Mouse (Mus musculus) intestine, embryonic 15.5 days (tissue): ENCODE results near the gene Alms1. TPM values are rescaled to one million over a fixed set of nuclear protein-coding genes. Genes with fewer than 3 reads are reported as not detected.
"Not testable (repeated sequence)": the region's sequence is repeated elsewhere in the genome, so short reads cannot be mapped to it uniquely, and the experiment has no call there.

Experiments
- ATAC-seq: fragments of 200-750 bp; cut with Nextera tagmentation; 2 replicates; pipeline ENCODE4 v1.8.0; 2017; ENCODE audit warnings: moderate TSS enrichment, moderate library complexity
- H3K27ac ChIP-seq: fragments of 300-500 bp; sonication (generic); 2 replicates; pipeline ENCODE4 v1.5.1; 2015; ENCODE audit warnings: mild to moderate bottlenecking, inconsistent platforms
- H3K27me3 ChIP-seq: fragments of 300-500 bp; sonication (generic); replicated peaks from 2 replicates; pipeline ENCODE4 v1.6.1; 2015; ENCODE audit warnings: inconsistent platforms
- H3K36me3 ChIP-seq: fragments of 300-500 bp; sonication (generic); 2 replicates; pipeline ENCODE4 v1.6.1; 2015; ENCODE audit warnings: inconsistent platforms
- H3K4me1 ChIP-seq: fragments of 300-500 bp; sonication (generic); replicated peaks from 2 replicates; pipeline ENCODE4 v1.6.1; 2015; ENCODE audit warnings: inconsistent platforms
- H3K4me2 ChIP-seq: fragments of 300-500 bp; sonication (generic); replicated peaks from 2 replicates; pipeline ENCODE4 v1.6.1; 2015; ENCODE audit warnings: mild to moderate bottlenecking, inconsistent platforms
- H3K4me3 ChIP-seq: fragments of 300-500 bp; sonication (generic); replicated peaks from 2 replicates; pipeline ENCODE4 v1.5.1; 2015; ENCODE audit warnings: inconsistent platforms
- H3K9ac ChIP-seq: fragments of 300-500 bp; sonication (generic); 2 replicates; pipeline ENCODE4 v1.6.1; 2015; ENCODE audit warnings: inconsistent platforms
- H3K9me3 ChIP-seq: fragments of 300-500 bp; sonication (generic); 2 replicates; pipeline ENCODE4 v1.6.1; 2016; ENCODE audit warnings: inconsistent platforms
- WGBS: fragments of 180-500 bp; shearing (Covaris S2); methylation state at CpG from one replicate; pipeline ENCODE4 v1.1.7; 2015; 5-methylcytosine and 5-hydroxymethylcytosine counted together
- polyA plus RNA-seq: library from polyadenylated mRNA; unstranded; fragments of >200 nt; fragmentation: Nextera tagmentation; extraction: Ambion mirVana; gene quantifications from 2 replicates; pipeline ENCODE4 v1.2.1, GENCODE M21; 2015

The Alms1 gene
- polyA plus RNA-seq, 1 experiment from 2014 or later: 3.1 TPM

DNA sequence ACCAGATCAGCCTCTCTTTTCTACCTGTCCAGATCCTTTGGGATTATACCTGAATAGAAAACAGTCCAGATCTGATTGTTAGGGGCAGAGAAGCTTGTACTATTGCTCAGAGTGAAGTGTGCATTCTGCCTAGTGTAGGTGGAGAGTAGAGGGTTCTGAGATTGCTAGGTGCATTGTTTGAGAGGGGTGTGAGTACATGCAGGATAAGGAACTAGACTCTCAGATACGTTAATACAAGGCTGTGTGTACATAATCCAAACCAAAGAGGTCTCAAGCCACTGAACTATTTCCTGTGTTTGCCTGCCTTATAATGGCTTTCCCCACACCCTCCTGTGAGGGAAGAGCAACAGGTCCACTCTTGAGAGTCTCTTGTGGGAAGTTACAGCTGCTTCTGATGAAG lies 12.0 kb downstream of the Alms1 start:
- ATAC-seq: no peak
- no peaks in the 10 kb centered on the region for H3K27me3 ChIP-seq
- no peak overlapping the region for H3K4me2 ChIP-seq
- H3K9me3 ChIP-seq: no peaks in the 10 kb centered on the region
- no peak overlapping the region for H3K4me3 ChIP-seq
- no peaks in the 10 kb centered on the region for H3K36me3 ChIP-seq
- H3K27ac ChIP-seq: no peak overlapping the region
- H3K9ac ChIP-seq: no peak overlapping the region
- 0 out of 2 replicates have a peak, but pooled peaks cover 2% of the 10 kb centered on the region for H3K4me1 ChIP-seq
- WGBS: 18% methylated on average over 1 of the region's 1 CpGs

DNA sequence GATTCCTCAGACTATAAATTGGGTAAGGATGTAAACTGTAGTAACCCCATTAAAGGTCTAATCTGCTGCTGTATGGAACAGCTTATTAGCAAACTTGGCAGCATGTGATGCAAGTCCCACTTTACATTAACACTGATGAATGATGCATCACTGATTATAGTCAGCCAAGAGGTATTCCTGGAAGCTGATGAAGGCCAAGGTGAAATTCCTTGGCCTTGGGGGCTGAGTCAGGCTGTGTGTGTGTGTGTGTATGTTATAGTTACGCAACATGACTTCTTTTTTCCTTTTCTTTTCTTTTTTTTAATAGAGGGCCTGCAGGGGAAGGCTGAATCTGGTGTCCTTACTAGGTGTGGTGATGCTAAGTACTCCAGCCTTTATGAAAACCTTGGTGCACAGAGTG lies 23.2 kb downstream of the Alms1 start:
- Histone ChIP-seq H3K4me1 (no peaks in the 10 kb centered on the region), H3K4me3 (no peak overlapping the region), H3K27ac (no peak overlapping the region), H3K9me3 (no peaks in the 10 kb centered on the region), H3K4me2 (no peak overlapping the region), H3K27me3 (no peaks in the 10 kb centered on the region), H3K9ac (no peak overlapping the region), H3K36me3 (peaks cover 3% of the 10 kb centered on the region; the same call in 1 of the 2 replicates)
- WGBS: 95% methylated on average over 1 of the region's 1 CpGs
- ATAC-seq: no peak

DNA sequence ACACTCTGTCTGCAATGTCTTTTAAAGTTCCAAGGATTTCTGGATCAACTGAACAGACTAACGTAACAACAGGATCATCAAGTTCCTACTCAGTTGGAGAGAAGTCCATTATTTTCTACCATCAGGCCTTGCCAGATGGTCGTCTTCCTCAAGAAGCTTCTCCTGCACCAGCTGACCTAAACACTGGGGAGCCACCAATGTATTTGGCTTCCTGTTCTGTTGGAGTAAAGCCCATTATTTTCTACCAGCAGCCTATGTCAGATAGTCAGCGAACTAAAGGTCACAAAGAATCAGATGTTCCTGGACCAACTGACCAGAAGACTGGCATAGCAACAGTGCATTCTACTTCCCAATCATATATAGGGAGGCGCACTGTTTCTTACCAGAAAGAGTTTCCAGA lies 33.5 kb downstream of the Alms1 start:
- Histone ChIP-seq H3K9me3 (no peaks in the 10 kb centered on the region), H3K36me3 (peaks cover 15% of the 10 kb centered on the region), H3K4me3 (no peak overlapping the region), H3K27ac (no peak overlapping the region), H3K4me1 (no peaks in the 10 kb centered on the region), H3K9ac (no peak overlapping the region), H3K4me2 (no peak overlapping the region), H3K27me3 (no peaks in the 10 kb centered on the region)
- no peak for ATAC-seq
- WGBS: 95% methylated on average over 4 of the region's 4 CpGs

- no peak overlapping the region for H3K4me2 ChIP-seq
- WGBS: 83% methylated on average over 5 of the region's 5 CpGs
- no peaks in the 10 kb centered on the region for H3K4me1 ChIP-seq
- H3K9me3 ChIP-seq: no peaks in the 10 kb centered on the region
- no peak for ATAC-seq
- no peak overlapping the region for H3K27ac ChIP-seq
- no peak overlapping the region for H3K4me3 ChIP-seq
- peaks cover 15% of the 10 kb centered on the region for H3K36me3 ChIP-seq
- no peaks in the 10 kb centered on the region for H3K27me3 ChIP-seq
- no peak overlapping the region for H3K9ac ChIP-seq
Observed at GRCm38 (mm10) chr6:85621600-85621999, 34.3 kb downstream of the Alms1 start.

DNA sequence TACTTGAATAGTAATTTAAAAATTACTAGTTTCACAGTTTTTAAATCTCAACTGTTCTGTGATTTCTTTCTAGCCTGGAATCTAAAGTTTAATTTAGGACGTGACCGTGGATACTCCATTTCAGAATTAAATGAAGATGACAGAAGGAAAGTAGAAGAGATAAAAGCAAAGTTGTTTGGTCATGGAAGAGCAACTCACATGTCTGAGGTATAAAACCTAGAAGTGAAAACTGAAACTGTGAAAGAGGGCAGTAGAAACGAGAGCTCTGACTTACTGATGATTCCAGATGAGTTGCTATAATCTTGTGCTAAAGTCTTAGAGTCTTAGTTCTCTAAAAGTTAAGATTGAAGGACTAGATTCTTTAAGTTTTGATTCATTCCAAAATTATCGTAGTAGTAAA lies 37.2 kb downstream of the Alms1 start:
- H3K27ac ChIP-seq: no peak overlapping the region
- no peak overlapping the region for H3K4me3 ChIP-seq
- H3K4me1 ChIP-seq: no peaks in the 10 kb centered on the region
- H3K9ac ChIP-seq: no peak overlapping the region
- no peaks in the 10 kb centered on the region for H3K9me3 ChIP-seq
- no peak for ATAC-seq
- no peaks in the 10 kb centered on the region for H3K27me3 ChIP-seq
- 94% methylated on average over 4 of the region's 4 CpGs for WGBS
- H3K36me3 ChIP-seq: peaks cover 17% of the 10 kb centered on the region
- H3K4me2 ChIP-seq: no peak overlapping the region

- Histone ChIP-seq H3K27ac (no peak overlapping the region), H3K9ac (no peak overlapping the region), H3K4me2 (no peak overlapping the region), H3K4me1 (no peaks in the 10 kb centered on the region), H3K27me3 (no peaks in the 10 kb centered on the region), H3K4me3 (no peak overlapping the region), H3K9me3 (no peaks in the 10 kb centered on the region), H3K36me3 (peaks cover 5% of the 10 kb centered on the region)
- ATAC-seq: no peak
- 64% methylated on average over 8 of the region's 8 CpGs for WGBS
Observed at GRCm38 (mm10) chr6:85633165-85633564, 45.8 kb downstream of the Alms1 start.

DNA sequence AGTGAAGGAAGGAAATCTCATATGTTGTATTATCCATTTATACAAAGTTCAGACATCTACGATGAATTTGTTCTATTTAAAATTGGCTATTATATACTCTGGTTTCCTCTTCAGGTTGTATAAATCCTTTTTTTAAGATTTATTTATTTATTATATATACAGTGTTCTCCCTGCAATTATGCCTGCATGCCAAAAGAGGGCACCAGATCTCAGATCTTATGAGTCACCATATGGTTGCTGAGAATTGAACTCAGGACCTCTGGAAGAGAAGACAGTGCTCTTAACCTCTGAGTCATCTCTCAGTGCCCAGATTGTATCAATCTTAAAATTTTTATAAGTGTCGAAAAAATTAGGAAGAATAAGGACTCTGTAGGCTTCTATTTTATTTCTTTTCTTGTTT lies 65.9 kb downstream of the Alms1 start:
- Histone ChIP-seq H3K36me3 (0 out of 2 replicates have a peak, but pooled peaks cover 6% of the 10 kb centered on the region), H3K4me2 (no peak overlapping the region), H3K4me1 (no peaks in the 10 kb centered on the region), H3K27ac (no peak overlapping the region), H3K4me3 (no peak overlapping the region), H3K9ac (no peak overlapping the region), H3K27me3 (no peaks in the 10 kb centered on the region), H3K9me3 (no peaks in the 10 kb centered on the region)
- ATAC-seq: no peak
- 94% methylated on average over 2 of the region's 2 CpGs for WGBS

DNA sequence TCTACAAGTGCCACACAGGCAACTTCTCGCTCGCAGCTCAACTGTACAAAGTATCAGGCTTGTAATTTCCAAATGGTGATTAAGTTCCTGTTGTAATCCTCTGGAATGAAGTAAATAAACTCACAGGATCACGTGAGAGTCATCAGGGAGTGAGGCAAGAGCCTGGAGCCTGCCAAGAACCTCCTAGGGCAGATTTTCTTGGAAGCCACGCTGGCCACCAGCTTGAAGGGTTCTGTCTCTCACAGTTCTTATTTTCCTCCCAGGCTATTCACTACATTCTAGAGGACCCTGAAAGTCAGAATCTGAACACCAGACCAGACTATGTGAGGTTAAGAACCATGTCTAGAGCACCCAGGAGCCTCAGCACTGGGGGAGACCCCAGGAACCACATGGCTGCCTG lies 114.6 kb downstream of the Alms1 start:
- ATAC-seq, H3K4me1 ChIP-seq, H3K27me3 ChIP-seq, H3K4me3 ChIP-seq, H3K9ac ChIP-seq, H3K4me2 ChIP-seq, H3K36me3 ChIP-seq, H3K9me3 ChIP-seq, H3K27ac ChIP-seq: not testable (repeated sequence)
- 59% methylated on average over 2 of the region's 4 CpGs for WGBS

DNA sequence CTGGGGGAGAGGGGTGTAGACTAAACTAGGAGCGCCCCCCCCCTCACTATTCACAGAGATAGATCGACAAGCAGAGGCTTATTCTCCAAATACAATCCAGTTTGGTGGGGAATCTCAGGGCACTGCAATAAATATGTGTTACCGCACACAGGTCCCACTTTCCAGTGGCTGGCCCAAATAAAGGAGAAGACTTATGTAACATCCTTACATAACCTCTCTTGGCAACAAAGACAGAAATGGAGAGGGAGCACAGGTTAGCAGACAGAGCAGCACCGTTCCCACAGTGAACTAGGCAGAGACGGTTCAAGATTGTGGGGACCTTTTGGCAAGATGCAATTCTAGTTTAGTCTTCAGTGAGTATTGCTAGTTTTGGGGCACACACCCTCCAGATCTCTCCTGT lies 121.9 kb downstream of the Alms1 start:
- WGBS: 89% methylated on average over 5 of the region's 5 CpGs
- not testable (repeated sequence) for H3K27me3 ChIP-seq, H3K36me3 ChIP-seq, H3K9me3 ChIP-seq, H3K4me2 ChIP-seq, H3K27ac ChIP-seq, ATAC-seq, H3K9ac ChIP-seq, H3K4me3 ChIP-seq, H3K4me1 ChIP-seq

DNA sequence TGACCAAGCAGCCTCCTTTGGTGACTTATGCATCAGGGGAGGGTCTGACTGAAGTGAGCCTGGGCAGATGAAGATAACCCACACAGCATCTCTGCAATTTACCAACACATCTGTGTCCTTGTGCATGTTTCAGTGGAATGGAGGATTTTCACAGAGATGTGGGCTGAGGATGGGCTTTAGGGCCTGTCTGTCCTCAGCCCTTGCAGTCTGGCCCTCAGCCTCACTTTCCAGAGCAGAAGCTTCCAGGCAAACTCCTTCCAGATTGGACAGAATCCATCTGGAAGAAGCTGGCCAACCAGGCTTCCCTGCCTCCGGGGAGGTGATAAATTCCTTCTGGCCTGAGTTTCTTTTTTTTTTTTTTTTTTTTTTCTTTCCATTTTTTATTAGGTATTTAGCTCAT lies 122.3 kb downstream of the Alms1 start:
- H3K36me3 ChIP-seq, H3K4me3 ChIP-seq, ATAC-seq, H3K9me3 ChIP-seq, H3K4me2 ChIP-seq, H3K27ac ChIP-seq, H3K9ac ChIP-seq, H3K27me3 ChIP-seq, H3K4me1 ChIP-seq: not testable (repeated sequence)
- 57% methylated on average over 1 of the region's 1 CpGs for WGBS

- not testable (repeated sequence) for H3K4me1 ChIP-seq, ATAC-seq, H3K9me3 ChIP-seq, H3K27ac ChIP-seq, H3K4me3 ChIP-seq, H3K4me2 ChIP-seq, H3K9ac ChIP-seq, H3K36me3 ChIP-seq, H3K27me3 ChIP-seq
- WGBS: 80% methylated on average over 10 of the region's 10 CpGs
Observed at GRCm38 (mm10) chr6:85713105-85713504, 125.8 kb downstream of the Alms1 start, which contains the start of gene Nat8f7. TSS of gene Nat8f7 (minus strand) at chr6:85713205.
